Comparison of ENCODE assay signal across 12 mouse cellular contexts in the genomic region with DNA sequence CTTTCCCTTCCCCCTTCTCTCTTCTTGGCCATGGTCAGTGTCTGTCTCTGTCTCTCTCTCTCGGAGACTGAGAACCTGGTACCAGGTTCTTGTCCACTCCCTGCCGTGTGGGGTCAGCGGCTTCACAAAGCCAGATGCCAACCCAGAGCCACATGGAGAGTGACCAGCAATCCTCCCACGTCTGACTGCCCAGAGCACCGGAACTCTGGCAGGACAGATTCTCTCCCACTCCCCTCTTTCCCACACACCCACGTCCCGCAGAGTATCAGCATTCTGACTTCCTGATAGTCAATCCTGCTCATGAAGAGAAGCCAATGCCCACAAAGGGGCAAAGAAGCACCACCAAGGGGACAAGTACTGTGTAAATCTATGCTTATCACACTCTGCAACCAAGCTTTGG. TPM values are rescaled to one million over a fixed set of nuclear protein-coding genes. Genes with fewer than 3 reads are reported as not detected.
DNase-seq lines count a peak whose midpoint lies in the region; ATAC-seq and TF ChIP-seq lines count a peak whose summit lies in the region.
"Had no signal": no experiment of that assay in that cellular context is flagged by ENCODE, and none has a peak within 500 bp of the region (broad histone marks: within the 10 kb centered on the region; RNA-seq: fewer than 3 reads in every experiment).

No protein-coding gene starts in this region.

- no peak for TF ChIP-seq CTCF in intestine, postnatal 0 days (IDR thresholded peaks at IDR 0.05; ENCODE audit: low read depth)

- H3K4me1 ChIP-seq in forebrain, embryonic 10.5 days, result peaks cover 61% of the 10 kb centered on the region
- peaks cover 42% of the 10 kb centered on the region for H3K4me1 ChIP-seq in forebrain, embryonic 14.5 days (ENCODE audit: control insufficient read depth, insufficient read depth, low read length)
- H3K4me1 ChIP-seq in intestine, embryonic 14.5 days (replicated peaks; ENCODE audit: control insufficient read depth, insufficient read depth, low read length), result peaks cover 32% of the 10 kb centered on the region
- H3K4me1 ChIP-seq in intestine, postnatal 0 days (replicated peaks; ENCODE audit: control insufficient read depth, insufficient read depth, low read length), result peaks cover 5% of the 10 kb centered on the region; the same call in 1 of the 2 replicates
- peaks cover 56% of the 10 kb centered on the region for H3K4me1 ChIP-seq in midbrain, embryonic 10.5 days
- peaks cover 37% of the 10 kb centered on the region for H3K4me1 ChIP-seq in midbrain, embryonic 16.5 days (ENCODE audit: control insufficient read depth, insufficient read depth, low read length)

- H3K27me3 ChIP-seq in forebrain, embryonic 10.5 days (ENCODE audit: poor library complexity, severe bottlenecking), result no peaks in the 10 kb centered on the region
- H3K27me3 ChIP-seq in forebrain, embryonic 14.5 days (replicated peaks; ENCODE audit: control insufficient read depth, insufficient read depth, low read length), result no peaks in the 10 kb centered on the region
- no peaks in the 10 kb centered on the region for H3K27me3 ChIP-seq in intestine, embryonic 14.5 days (replicated peaks; ENCODE audit: control insufficient read depth, insufficient read depth, low read length)
- H3K27me3 ChIP-seq in intestine, postnatal 0 days (replicated peaks; ENCODE audit: control insufficient read depth, insufficient read depth, low read length), result no peaks in the 10 kb centered on the region
- H3K27me3 ChIP-seq in midbrain, embryonic 10.5 days (ENCODE audit: low read depth, poor library complexity, severe bottlenecking), result no peaks in the 10 kb centered on the region
- no peaks in the 10 kb centered on the region for H3K27me3 ChIP-seq in midbrain, embryonic 16.5 days (ENCODE audit: control insufficient read depth, insufficient read depth, low read depth, low read length)
- no peaks in the 10 kb centered on the region for H3K27me3 ChIP-seq in myocyte (ENCODE audit: control insufficient read depth, insufficient read depth, insufficient read length)
- H3K27me3 ChIP-seq: liver, embryonic 15.5 days had no signal

- peaks cover 67% of the 10 kb centered on the region for H3K79me2 ChIP-seq in myocyte (ENCODE audit: control insufficient read depth, insufficient read depth)

- H3K36me3 ChIP-seq in forebrain, embryonic 10.5 days (replicated peaks), result peaks cover 98% of the 10 kb centered on the region
- peaks cover 90% of the 10 kb centered on the region for H3K36me3 ChIP-seq in forebrain, embryonic 14.5 days (ENCODE audit: control insufficient read depth, insufficient read depth, low read length)
- peaks cover 95% of the 10 kb centered on the region for H3K36me3 ChIP-seq in intestine, embryonic 14.5 days (ENCODE audit: control insufficient read depth, insufficient read depth, low read length)
- peaks cover 35% of the 10 kb centered on the region for H3K36me3 ChIP-seq in intestine, postnatal 0 days (ENCODE audit: control insufficient read depth, insufficient read depth)
- H3K36me3 ChIP-seq in midbrain, embryonic 10.5 days, result peaks cover 96% of the 10 kb centered on the region
- peaks cover 30% of the 10 kb centered on the region for H3K36me3 ChIP-seq in midbrain, embryonic 16.5 days (ENCODE audit: control insufficient read depth, insufficient read depth, low read length)
- H3K36me3 ChIP-seq in myocyte (ENCODE audit: control insufficient read depth, insufficient read depth), result peaks cover 68% of the 10 kb centered on the region

- no peak overlapping the region; the same call in 1 of the 2 replicates for H3K9ac ChIP-seq in forebrain, embryonic 14.5 days (ENCODE audit: low read length)
- no peak overlapping the region for H3K9ac ChIP-seq in intestine, embryonic 14.5 days (ENCODE audit: low read length)
- H3K9ac ChIP-seq in intestine, postnatal 0 days (ENCODE audit: low read depth, low read length), result no peak overlapping the region
- no peak overlapping the region for H3K9ac ChIP-seq in midbrain, embryonic 16.5 days (ENCODE audit: low read depth, low read length)
- H3K9ac ChIP-seq: liver, embryonic 15.5 days had no signal

- no peak for TF ChIP-seq POLR2A in myocyte (IDR thresholded peaks at IDR 0.05; ENCODE audit: insufficient read length, low read depth)

- H3K4me3 ChIP-seq in forebrain, embryonic 10.5 days, result peak overlapping the region; percentile 30
- H3K4me3 ChIP-seq in forebrain, embryonic 14.5 days (ENCODE audit: low read depth, low read length), result no peak overlapping the region
- H3K4me3 ChIP-seq in intestine, embryonic 14.5 days (ENCODE audit: low read depth, low read length), result no peak overlapping the region
- no peak overlapping the region for H3K4me3 ChIP-seq in intestine, postnatal 0 days (ENCODE audit: low read depth, low read length)
- peak overlapping the region; percentile 29 for H3K4me3 ChIP-seq in midbrain, embryonic 10.5 days
- H3K4me3 ChIP-seq in midbrain, embryonic 16.5 days (ENCODE audit: low read depth, low read length), result no peak overlapping the region
- H3K4me3 ChIP-seq in myocyte, result no peak overlapping the region
- H3K4me3 ChIP-seq: liver, embryonic 15.5 days had no signal

- H3K27ac ChIP-seq in forebrain, embryonic 10.5 days, result no peak overlapping the region
- no peak overlapping the region for H3K27ac ChIP-seq in forebrain, embryonic 14.5 days (ENCODE audit: low read depth, low read length)
- H3K27ac ChIP-seq in intestine, embryonic 14.5 days (ENCODE audit: low read depth), result no peak overlapping the region
- no peak overlapping the region for H3K27ac ChIP-seq in intestine, postnatal 0 days (ENCODE audit: low read depth, low read length)
- H3K27ac ChIP-seq in midbrain, embryonic 10.5 days (replicated peaks), result no peak overlapping the region
- H3K27ac ChIP-seq in midbrain, embryonic 16.5 days (ENCODE audit: low read length), result no peak overlapping the region
- H3K27ac ChIP-seq: liver, embryonic 15.5 days had no signal

- WGBS in forebrain, embryonic 10.5 days, result 81% methylated on average over 7 of the region's 7 CpGs
- WGBS in forebrain, embryonic 14.5 days, result 84% methylated on average over 7 of the region's 7 CpGs
- WGBS in intestine, embryonic 14.5 days, result 68% methylated on average over 7 of the region's 7 CpGs
- 64% methylated on average over 7 of the region's 7 CpGs for WGBS in intestine, postnatal 0 days
- 79% methylated on average over 7 of the region's 7 CpGs for WGBS in midbrain, embryonic 10.5 days
- 74% methylated on average over 7 of the region's 7 CpGs for WGBS in midbrain, embryonic 16.5 days

- no peaks in the 10 kb centered on the region for H3K9me3 ChIP-seq in forebrain, embryonic 10.5 days
- no peaks in the 10 kb centered on the region for H3K9me3 ChIP-seq in forebrain, embryonic 14.5 days (replicated peaks; ENCODE audit: control insufficient read depth, low read length)
- H3K9me3 ChIP-seq in intestine, embryonic 14.5 days (ENCODE audit: control insufficient read depth, low read length), result no peaks in the 10 kb centered on the region
- H3K9me3 ChIP-seq in intestine, postnatal 0 days (ENCODE audit: control insufficient read depth), result no peaks in the 10 kb centered on the region
- H3K9me3 ChIP-seq in midbrain, embryonic 10.5 days (replicated peaks), result no peaks in the 10 kb centered on the region
- H3K9me3 ChIP-seq in midbrain, embryonic 16.5 days (replicated peaks; ENCODE audit: control insufficient read depth, low read length, poor library complexity, severe bottlenecking), result no peaks in the 10 kb centered on the region
- H3K9me3 ChIP-seq: liver, embryonic 15.5 days had no signal

- no peak for DNase-seq in forebrain, embryonic 10.5 days (ENCODE audit: extremely low spot score, low spot score)
- DNase-seq in forebrain, embryonic 14.5 days (ENCODE audit: low spot score), result no peak
- DNase-seq in intestine, embryonic 14.5 days (ENCODE audit: low spot score), result no peak
- DNase-seq in midbrain, embryonic 10.5 days (ENCODE audit: low spot score), result no peak
- DNase-seq: cerebellum, adult 8-10 months; heart, postnatal 4 days had no signal

- H3ac ChIP-seq in myocyte (ENCODE audit: control insufficient read depth, insufficient read length), result no peak overlapping the region

- no peak for ATAC-seq in forebrain, embryonic 14.5 days
- ATAC-seq in intestine, embryonic 14.5 days (replicated peaks; ENCODE audit: low FRiP score, low TSS enrichment, low read depth), result no peak
- ATAC-seq in intestine, postnatal 0 days, result no peak
- no peak for ATAC-seq in midbrain, embryonic 16.5 days
- ATAC-seq in erythroid progenitor cell, adult 5-6 weeks (replicated peaks; ENCODE audit: low FRiP score, poor library complexity, severe bottlenecking), result no peak
- ATAC-seq: activated CD4-positive, CD25-positive, alpha-beta regulatory T cell, adult 4 months had no signal

- no peak overlapping the region; the same call in 1 of the 2 replicates for H3K4me2 ChIP-seq in forebrain, embryonic 14.5 days (ENCODE audit: low read length)
- H3K4me2 ChIP-seq in intestine, embryonic 14.5 days (ENCODE audit: low read length), result peak overlapping the region; percentile 30; the same call in 1 of the 2 replicates
- no peak overlapping the region for H3K4me2 ChIP-seq in intestine, postnatal 0 days (replicated peaks; ENCODE audit: low read depth)
- H3K4me2 ChIP-seq in midbrain, embryonic 16.5 days (ENCODE audit: low read length), result no peak overlapping the region
- H3K4me2 ChIP-seq in myocyte (ENCODE audit: low read depth), result peak overlapping the region; percentile 63
- H3K4me2 ChIP-seq: liver, embryonic 15.5 days had no signal

TF ChIP-seq in myocyte, 11 proteins besides CTCF, POLR2A, EP300 and RAD21 (continues in another document):
- TF ChIP-seq CEBPB (IDR thresholded peaks at IDR 0.05; ENCODE audit: insufficient read depth, poor library complexity, severe bottlenecking) (no peak), TCF3 (IDR thresholded peaks at IDR 0.05; ENCODE audit: insufficient read length, low read depth) (no peak), REST (IDR thresholded peaks at IDR 0.05; ENCODE audit: insufficient read depth, insufficient read length) (no peak), TCF12 (IDR thresholded peaks at IDR 0.05; ENCODE audit: insufficient read depth, poor library complexity, severe bottlenecking) (no peak), MYOG (IDR thresholded peaks at IDR 0.05; ENCODE audit: control insufficient read depth in 1 of 3, insufficient read depth in 1 of 3, insufficient read length in 2 of 3, low read depth in 2 of 3) (no peak)

RNA-seq across cellular contexts. Expression of a gene that starts 7.6 kb away (rescaled TPM):
- 95.0 and 104 TPM in 2 replicates for polyA plus RNA-seq in forebrain, embryonic 10.5 days (2016; fragmentation: Nextera tagmentation; extraction: Ambion mirVana)
- polyA plus RNA-seq in forebrain, embryonic 14.5 days (2014; fragmentation: Nextera tagmentation; extraction: Ambion mirVana), result 64.5 and 71.3 TPM in 2 replicates
- 170 TPM in 2 replicates for polyA plus RNA-seq in intestine, embryonic 14.5 days (2014; fragmentation: Nextera tagmentation; extraction: Ambion mirVana)
- 230 and 242 TPM in 2 replicates for polyA plus RNA-seq in intestine, postnatal 0 days (2015; fragmentation: Nextera tagmentation; extraction: Ambion mirVana)
- 101 and 109 TPM in 2 replicates for polyA plus RNA-seq in midbrain, embryonic 10.5 days (2016; fragmentation: Nextera tagmentation; extraction: Ambion mirVana)
- polyA plus RNA-seq in midbrain, embryonic 16.5 days (2015; fragmentation: Nextera tagmentation; extraction: Ambion mirVana), result 91.0 and 92.6 TPM in 2 replicates
- 168 TPM for polyA plus RNA-seq in myocyte (2012; fragmentation: generic; extraction: Trizol)
- total RNA-seq in erythroid progenitor cell, adult 5-6 weeks (2015; ENCODE audit: low replicate concordance), result 23.5 and 56.6 TPM in 2 replicates
- 12.2 and 18.1 TPM in 2 replicates for total RNA-seq in erythroid progenitor cell, adult 5-6 weeks (2017; ENCODE audit: low replicate concordance)

Comparison
In these comparisons a context has a peak if more than half of its experiments do, and no peak if none do; other contexts are left out.
1. H3K4me3 ChIP-seq: peak in forebrain, embryonic 10.5 days (single experiment) and midbrain, embryonic 10.5 days (single experiment); none in forebrain, embryonic 14.5 days (single experiment), intestine, embryonic 14.5 days (single experiment), intestine, postnatal 0 days (single experiment), midbrain, embryonic 16.5 days (single experiment) and myocyte (single experiment).
2. H3K4me2 ChIP-seq: peak in intestine, embryonic 14.5 days (single experiment) and myocyte (single experiment); none in forebrain, embryonic 14.5 days (single experiment), intestine, postnatal 0 days (single experiment) and midbrain, embryonic 16.5 days (single experiment).